Mouse (Mus musculus) erythroblast, embryonic 14.5 days (primary cell): Measurements from ENCODE around the gene Zfp366.

ENCODE experiments used
- GATA1 ChIP-seq: IDR thresholded peaks from 2 replicates; pipeline ENCODE4 v1.6.1; 2012; ENCODE audit warnings: low read length, inconsistent platforms, mixed read lengths
- TAL1 ChIP-seq: IDR thresholded peaks from 3 replicates; pipeline ENCODE4 v1.6.1; 2012; ENCODE audit warnings: low read length, inconsistent platforms, mixed read lengths

DNA sequence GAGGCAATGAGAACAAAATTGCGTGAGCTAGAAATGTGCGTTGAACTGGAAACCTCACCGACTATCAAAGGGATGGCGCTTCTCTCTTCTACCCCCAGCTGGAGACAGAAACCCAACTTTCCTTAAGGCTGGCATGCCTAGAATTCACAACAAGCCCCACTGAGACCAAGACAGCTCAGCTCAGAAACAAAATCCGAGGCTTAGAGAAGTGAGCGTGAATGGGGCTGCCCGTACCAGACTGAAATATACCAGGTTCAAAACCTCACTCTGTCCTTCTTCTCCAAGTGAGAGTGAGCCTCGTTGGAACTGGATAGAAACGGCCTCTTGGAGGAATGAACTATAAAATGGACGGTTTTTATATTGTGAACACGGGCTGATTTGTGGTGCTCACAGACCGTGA lies 99.3 kb downstream of the Zfp366 start:
- TF ChIP-seq TAL1 (no peak), GATA1 (no peak)
